Mouse (Mus musculus): Measurements from ENCODE around the gene Gm10681.
"Not testable (repeated sequence)": the region's sequence is repeated elsewhere in the genome, so short reads cannot be mapped to it uniquely, and the experiment has no call there.

Gm10681 gene

DNA sequence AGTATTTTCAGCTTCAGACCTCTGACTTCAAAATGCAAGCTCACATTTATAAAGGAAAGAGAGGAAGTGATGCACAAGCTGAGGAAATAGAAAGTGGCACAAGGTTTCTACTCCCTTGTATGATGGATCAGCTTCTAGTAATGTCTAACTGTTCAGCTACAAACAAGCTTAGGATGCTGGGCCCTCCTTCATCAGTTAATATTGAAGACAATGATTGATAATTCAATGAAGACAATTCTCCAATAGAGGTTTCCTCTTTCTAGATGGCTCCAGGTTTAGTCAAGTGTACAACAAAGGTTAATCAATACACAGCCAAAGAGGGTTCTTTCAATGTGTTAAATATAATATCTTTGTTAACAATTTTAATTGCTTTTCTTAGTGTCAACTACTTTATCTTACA, at the start of gene Gm10681:
Gm10681 (minus strand) TSS at position 101 of the 400 bp plus-strand sequence.
- no peak for DNase-seq (ENCODE audit: low read depth)

DNA sequence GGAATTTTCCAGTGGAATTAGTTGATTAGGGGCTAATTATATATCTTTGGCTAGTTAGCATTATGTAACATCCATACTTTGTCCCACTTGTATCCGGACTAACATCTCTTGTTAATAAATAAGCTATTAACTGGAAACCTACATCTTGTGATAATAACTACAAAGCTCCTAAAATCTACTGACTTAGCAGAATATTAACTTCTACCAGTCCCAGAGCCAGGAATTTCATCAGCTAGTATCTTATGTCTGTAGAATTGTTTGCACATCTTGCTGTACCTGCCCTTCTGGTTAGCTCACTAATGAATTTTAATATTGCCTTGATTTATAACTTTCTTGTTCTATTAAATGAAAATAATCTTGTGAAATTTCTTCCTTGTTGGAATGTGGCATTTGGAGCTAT, 46.5 kb upstream of the Gm10681 start:
- no peak for DNase-seq (ENCODE audit: low read depth)

DNA sequence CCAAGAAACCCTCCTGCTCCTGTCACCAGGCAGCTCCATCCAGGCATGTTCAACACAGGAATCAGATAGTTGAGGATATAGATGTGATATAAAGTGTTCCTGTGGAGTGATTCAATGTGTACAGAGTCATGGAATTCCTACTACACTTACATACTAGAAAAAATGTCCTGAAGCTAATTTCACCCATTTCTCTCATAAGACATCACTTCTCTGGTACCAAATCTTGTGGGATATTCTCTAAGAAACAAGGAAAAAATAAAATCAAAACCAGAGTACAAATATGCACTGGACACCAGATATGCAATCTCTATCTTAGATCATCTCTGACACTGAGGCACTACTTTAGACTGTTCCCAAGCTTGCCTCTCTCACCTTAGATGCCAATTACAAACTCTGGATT, 41.5 kb upstream of the Gm10681 start, which contains the start of gene Hsd3b5:
Hsd3b5 (minus strand) TSS at position 101 of the 400 bp plus-strand sequence.
- DNase-seq (ENCODE audit: low read depth): no peak

DNA sequence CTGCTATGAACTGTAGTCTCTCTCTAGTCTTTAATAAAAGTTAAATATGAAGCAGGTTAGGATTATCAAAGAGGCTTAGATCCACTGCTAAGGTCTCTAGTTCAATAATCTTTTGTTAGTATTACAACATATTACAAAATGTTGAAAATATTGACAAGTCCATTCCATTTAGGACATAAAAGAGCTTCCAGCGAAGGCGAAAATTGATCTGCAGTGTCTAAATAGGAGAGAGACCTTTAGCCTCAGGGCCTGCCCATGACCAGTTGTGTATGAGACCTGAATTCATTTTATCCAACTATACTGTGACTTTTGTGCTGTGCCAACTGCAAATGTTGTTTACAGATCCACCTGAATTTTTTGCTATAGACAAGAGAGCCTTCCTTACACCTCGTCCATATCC, 41.0 kb upstream of the Gm10681 start:
- no peak for DNase-seq (ENCODE audit: low read depth)

DNA sequence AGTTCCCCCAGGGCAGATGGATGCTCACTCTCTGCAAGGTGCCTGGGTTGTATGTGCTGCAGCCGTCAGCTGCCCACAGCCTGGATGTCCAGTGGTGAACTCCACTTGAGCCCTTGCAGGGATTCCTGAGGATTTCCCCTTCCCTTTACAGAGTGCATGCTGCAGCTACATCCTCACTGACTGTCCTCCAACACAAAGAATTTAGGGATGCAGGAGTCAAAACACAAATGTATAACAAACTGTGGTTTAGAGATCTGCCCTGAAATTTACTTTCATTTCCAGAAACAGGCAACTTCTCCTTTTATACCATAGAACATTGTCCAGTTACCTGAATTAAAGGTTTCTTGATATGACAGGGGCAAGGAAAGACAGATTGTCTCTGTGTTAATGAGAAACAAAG, 28.2 kb upstream of the Gm10681 start:
- not testable (repeated sequence) for DNase-seq (ENCODE audit: low read depth)

DNA sequence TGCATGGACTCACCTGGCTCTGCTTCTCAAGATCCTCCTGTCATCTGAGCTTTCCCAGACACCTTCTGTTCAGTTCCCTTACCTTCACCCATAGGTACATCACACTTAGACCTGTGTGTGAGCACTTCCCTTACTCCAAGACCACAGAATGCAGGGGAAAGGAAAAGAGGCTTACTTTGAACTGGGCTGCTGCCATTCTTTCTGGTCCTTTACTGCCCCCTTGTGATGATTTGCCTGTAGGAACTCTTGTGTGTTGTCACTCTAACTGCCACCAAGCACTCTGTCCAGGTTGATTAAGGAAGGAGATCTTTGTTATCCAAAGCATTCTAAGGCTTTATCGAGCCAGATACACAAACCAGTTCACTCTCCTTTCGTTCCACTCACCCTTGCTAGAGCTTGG, 27.6 kb upstream of the Gm10681 start:
- not testable (repeated sequence) for DNase-seq (ENCODE audit: low read depth)

DNA sequence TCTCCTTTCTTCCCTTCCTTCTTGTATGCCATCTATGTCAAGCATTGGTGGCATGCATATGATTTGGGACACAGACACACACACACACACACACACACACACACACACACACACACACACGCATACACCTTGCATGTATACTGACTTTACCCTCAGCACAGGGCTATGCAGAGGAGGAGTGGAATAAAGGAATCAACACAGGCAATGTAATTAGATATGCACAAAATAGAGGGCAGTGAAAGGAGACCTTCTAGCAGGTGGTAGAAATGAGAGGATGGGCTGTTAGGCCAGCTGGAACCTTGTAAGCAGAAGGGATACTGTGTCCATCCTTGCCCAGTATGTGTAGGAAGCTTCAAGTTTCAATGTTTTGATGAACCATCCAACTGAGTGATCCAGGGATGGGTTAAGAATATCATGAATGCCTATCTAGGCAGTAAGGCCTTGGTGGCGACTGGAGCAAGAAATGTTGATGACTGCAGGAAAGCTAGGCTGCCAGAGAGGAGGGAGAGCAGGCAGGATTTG, 25.9 kb upstream of the Gm10681 start:
- DNase-seq (ENCODE audit: low read depth): not testable (repeated sequence)

DNA sequence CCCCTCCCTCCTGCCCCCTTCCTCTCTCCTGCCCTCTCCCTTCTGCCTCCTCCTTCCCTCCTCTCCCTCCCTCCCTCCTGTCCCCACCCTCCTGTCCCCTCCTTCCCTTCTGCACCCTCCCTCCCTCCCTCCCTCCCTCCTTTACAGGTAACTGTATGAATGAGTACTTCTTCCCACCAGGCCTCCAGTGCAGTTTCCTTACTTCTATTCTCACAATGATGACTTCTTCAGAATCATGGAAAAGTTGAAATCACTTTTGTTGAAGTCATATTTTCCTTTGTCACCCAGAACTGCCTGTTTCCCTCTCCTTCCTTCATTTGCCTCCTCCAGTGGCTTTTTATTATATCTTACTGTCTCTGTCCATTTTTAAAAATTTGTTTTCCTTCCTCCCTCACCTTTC, 25.4 kb upstream of the Gm10681 start:
- no peak for DNase-seq (ENCODE audit: low read depth)

DNA sequence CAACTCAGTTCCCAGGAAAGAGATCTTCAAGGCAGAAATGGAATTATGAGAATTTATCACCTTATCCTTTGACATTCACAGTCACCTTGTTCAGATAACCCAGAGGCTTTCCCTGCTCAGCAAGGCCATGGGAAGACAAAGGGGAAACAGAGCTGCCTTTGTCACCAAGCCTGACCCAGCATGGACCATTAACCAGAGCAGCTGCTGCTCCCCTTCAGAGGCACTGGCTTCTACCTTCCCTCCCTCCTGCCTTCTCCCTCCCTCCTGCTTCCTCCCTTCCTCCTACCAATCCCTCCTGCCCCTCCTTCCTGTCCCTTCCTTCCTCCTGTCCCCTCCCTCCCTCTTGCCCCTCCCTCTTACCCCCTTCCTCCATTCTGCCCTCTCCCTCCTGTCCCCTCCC, 24.9 kb upstream of the Gm10681 start:
- DNase-seq (ENCODE audit: low read depth): not testable (repeated sequence)

DNA sequence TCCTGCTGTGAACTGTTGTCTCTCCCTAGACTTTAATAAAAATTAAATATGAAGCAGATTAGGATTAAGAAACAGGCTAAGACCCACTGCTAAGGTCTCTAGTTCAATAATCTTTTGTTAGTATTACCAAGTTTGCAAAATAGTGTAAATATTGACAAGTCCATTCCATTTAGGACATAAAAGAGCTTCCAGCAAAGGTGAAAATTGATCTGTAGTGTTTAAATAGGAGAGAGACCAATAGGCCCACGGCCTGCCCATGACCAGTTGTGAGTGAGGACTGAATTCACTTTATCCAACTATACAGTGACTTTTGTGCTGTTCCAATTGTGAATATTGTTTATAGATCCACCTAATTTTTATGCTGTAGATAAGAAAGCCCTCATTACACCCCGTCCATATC, 886 bp downstream of the Gm10681 start:
- no peak for DNase-seq (ENCODE audit: low read depth)

DNA sequence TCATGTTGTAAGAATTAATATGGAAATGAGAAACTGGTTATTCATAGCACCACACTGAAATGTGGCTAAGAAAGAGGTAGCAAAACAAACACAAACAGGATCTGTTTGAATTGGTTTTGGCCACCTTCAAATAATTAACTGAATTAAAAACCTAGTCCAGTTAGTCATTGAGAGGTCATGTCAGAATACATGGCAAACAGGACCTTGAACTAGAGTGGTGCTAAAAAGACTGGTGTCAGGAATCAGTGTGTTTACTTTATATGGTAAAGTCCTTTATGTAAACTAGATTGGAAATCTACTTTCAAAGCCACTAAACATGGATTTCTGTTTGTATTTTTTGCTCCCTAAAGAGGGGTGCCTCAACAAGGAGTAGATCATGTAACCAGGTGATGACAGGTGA, 6.0 kb downstream of the Gm10681 start:
- not testable (repeated sequence) for DNase-seq (ENCODE audit: low read depth)

DNA sequence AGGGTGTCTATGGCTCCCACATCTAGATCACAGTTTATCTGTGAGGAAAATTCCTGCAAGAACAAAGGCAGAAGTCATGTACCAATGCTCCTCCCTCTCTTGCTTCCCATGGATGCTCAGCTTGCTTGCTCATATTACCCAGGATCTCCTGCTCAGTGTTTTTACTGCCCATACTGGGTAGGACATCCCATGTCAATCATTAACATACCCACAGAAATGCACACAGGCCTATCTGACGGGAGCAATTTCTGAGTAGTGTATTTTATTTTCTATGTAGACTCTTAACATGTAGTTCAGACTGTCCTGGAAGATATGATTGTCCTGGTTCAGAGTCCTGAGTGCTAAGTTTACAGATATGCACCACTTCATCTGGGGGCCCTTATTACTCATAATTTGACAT, 6.4 kb downstream of the Gm10681 start:
- not testable (repeated sequence) for DNase-seq (ENCODE audit: low read depth)

DNA sequence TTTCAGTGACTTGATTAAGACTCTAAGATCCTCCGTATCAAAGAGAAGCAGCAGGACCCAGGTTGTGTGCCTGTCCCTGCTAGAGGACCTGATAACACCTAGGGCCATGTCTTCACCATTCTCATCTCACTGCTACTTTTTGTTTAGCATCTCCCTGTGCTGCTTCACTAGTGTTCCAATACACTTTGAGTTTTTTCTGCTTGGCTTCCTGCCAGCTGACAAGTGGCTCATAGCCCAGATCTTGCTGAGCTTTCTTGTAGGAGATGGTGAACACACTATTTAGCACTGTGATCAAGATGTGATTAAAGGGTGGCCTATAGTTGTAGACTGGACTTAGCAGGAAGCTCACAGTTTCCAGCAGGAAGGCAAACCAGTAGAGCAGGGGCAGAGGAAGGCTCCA, 7.6 kb downstream of the Gm10681 start:
- DNase-seq (ENCODE audit: low read depth): not testable (repeated sequence)

DNA sequence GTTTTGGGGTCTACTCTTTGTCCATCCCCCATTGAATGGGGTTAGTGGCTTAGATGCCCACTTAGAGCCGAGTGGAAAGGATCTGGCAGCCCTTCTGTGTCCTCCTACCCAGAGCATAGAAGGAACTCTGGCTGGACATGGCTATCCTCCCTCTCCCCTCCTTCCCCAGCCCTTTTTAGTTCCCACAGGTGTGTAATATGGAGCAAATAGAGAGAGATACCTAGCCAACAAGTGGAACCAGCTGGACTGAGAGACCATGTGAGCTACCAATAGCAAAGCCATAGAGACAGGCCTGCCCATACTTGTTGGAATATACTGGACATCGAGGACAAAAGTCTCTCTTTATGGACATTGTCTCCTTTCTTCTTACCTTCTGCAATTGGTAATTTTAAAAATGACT, 20.9 kb downstream of the Gm10681 start:
- DNase-seq (ENCODE audit: low read depth): not testable (repeated sequence)

DNA sequence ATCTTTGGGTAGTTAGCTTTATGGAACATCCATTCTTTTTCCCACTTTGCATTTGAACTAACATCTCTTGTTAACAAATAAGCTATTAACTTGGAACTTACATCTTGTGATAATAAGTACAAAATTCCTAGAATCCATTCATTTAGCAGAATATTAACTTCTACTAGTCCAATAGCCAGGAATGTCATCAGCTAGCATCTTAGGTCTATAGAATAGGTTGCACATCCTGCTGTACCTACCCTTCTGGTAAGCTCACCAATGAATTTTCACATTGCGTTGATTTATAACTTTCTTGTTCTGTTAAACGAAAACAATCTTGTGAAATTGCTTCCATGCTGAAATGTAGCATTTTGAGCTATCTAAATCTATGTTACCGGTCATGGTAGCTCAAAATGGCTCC, 23.7 kb downstream of the Gm10681 start:
- DNase-seq (ENCODE audit: low read depth): not testable (repeated sequence)

DNA sequence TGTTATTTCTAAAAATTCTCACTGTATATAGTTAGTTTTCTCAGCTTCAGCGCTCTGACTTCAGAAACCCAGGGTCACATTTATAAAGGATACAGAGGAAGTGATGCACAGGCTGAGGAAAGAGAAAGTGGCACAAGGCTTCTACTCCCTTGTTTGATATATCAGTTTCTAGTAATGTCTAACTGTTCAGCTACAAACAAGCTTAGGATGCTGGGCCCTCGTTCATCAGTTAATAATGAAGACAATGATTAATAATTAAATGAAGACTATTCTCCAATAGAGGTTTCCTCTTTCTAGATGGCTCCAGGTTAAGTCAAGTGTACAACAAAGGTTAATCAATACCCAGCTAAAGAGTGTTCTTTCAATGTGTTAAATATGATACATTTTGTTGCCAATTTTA, 24.8 kb downstream of the Gm10681 start:
- not testable (repeated sequence) for DNase-seq (ENCODE audit: low read depth)

DNA sequence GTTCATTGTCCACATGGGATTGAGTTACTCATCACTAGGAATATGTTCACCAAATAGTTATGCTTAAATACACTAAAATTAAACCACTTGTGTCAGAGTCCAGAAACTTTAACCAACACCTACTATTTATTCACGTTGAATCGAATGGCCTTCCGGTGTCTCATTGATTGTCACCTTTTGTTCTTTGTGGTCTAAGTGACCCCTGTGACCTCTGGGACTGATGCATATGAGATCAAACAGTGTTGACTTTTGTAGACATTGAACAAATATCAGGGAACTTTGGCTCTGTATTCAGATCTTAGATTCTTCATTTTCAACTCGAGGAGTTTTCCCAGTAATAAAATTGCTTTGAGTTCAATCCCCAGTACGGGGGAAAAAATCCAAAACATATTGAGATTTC, 27.9 kb downstream of the Gm10681 start:
- DNase-seq (ENCODE audit: low read depth): not testable (repeated sequence)

DNA sequence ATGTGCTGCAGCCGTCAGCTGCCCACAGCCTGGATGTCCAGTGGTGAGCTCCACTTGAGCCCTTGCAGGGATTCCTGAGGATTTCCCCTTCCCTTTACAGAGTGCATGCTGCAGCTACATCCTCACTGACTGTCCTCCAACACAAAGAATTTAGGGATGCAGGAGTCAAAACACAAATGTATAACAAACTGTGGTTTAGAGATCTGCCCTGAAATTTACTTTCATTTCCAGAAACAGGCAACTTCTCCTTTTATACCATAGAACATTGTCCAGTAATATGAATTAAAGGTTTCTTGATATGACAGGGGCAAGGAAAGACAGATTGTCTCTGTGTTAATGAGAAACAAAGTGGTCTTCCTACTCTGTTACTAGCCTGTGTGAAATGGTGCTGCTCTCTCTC, 37.8 kb downstream of the Gm10681 start:
- not testable (repeated sequence) for DNase-seq (ENCODE audit: low read depth)

DNA sequence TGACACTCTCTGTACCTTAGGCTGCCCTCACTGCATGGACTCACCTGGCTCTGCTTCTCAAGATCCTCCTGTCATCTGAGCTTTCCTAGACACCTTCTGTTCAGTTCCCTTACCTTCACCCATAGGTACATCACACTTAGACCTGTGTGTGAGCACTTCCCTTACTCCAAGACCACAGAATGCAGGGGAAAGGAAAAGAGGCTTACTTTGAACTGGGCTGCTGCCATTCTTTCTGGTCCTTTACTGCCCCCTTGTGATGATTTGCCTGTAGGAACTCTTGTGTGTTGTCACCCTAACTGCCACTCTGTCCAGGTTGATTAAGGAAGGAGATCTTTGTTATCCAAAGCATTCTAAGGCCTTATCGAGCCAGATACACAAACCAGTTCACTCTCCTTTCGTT, 38.4 kb downstream of the Gm10681 start:
- DNase-seq (ENCODE audit: low read depth): not testable (repeated sequence)

DNA sequence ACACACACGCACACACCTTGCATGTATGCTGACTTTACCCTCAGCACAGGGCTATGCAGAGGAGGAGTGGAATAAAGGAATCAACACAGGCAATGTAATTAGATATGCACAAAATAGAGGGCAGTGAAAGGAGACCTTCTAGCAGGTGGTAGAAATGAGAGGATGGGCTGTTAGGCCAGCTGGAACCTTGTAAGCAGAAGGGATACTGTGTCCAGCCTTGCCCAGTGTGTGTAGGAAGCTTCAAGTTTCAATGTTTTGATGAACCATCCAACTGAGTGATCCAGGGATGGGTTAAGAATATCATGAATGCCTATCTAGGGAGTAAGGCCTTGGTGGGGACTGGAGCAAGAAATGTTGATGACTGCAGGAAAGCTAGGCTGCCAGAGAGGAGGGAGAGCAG, 40.1 kb downstream of the Gm10681 start:
- DNase-seq (ENCODE audit: low read depth): not testable (repeated sequence)

DNA sequence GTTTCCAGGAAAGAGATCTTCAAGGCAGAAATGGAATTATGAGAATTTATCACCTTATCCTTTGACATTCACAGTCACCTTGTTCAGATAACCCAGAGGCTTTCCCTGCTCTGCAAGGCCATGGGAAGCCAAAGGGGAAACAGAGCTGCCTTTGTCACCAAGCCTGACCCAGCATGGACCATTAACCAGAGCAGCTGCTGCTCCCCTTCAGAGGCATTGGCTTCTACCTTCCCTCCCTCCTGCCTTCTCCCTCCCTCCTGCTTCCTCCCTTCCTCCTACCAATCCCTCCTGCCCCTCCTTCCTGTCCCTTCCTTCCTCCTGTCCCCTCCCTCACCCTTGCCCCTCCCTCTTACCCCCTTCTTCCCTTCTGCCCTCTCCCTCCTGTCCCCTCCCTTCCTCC, 41.0 kb downstream of the Gm10681 start:
- not testable (repeated sequence) for DNase-seq (ENCODE audit: low read depth)

DNA sequence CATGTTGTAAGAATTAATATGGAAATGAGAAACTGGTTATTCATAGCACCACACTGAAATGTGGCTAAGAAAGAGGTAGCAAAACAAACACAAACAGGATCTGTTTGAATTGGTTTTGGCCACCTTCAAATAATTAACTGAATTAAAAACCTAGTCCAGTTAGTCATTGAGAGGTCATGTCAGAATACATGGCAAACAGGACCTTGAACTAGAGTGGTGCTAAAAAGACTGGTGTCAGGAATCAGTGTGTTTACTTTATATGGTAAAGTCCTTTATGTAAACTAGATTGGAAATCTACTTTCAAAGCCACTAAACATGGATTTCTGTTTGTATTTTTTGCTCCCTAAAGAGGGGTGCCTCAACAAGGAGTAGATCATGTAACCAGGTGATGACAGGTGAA, 63.6 kb downstream of the Gm10681 start:
- not testable (repeated sequence) for DNase-seq (ENCODE audit: low read depth)

DNA sequence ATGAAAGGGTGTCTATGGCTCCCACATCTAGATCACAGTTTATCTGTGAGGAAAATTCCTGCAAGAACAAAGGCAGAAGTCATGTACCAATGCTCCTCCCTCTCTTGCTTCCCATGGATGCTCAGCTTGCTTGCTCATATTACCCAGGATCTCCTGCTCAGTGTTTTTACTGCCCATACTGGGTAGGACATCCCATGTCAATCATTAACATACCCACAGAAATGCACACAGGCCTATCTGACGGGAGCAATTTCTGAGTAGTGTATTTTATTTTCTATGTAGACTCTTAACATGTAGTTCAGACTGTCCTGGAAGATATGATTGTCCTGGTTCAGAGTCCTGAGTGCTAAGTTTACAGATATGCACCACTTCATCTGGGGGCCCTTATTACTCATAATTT, 64.1 kb downstream of the Gm10681 start:
- not testable (repeated sequence) for DNase-seq (ENCODE audit: low read depth)

DNA sequence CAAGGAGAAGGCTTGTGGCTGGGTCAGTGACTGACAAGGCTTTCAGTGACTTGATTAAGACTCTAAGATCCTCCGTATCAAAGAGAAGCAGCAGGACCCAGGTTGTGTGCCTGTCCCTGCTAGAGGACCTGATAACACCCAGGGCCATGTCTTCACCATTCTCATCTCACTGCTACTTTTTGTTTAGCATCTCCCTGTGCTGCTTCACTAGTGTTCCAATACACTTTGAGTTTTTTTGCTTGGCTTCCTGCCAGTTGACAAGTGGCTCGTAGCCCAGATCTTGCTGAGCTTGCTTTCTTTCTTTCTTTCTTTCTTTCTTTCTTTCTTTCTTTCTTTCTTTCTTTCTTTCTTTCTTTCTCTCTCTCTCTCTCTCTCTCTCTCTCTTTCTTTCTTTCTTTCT, 65.8 kb downstream of the Gm10681 start:
- not testable (repeated sequence) for DNase-seq (ENCODE audit: low read depth)

DNA sequence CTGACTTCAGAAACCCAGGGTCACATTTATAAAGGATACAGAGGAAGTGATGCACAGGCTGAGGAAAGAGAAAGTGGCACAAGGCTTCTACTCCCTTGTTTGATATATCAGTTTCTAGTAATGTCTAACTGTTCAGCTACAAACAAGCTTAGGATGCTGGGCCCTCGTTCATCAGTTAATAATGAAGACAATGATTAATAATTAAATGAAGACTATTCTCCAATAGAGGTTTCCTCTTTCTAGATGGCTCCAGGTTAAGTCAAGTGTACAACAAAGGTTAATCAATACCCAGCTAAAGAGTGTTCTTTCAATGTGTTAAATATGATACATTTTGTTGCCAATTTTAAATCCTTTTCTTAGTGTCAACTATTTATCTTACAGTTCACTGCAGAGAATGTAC, 78.2 kb downstream of the Gm10681 start, which contains the start of gene Hsd3b4:
Hsd3b4 (minus strand) TSS at position 101 of the 400 bp plus-strand sequence.
- DNase-seq (ENCODE audit: low read depth): not testable (repeated sequence)

All from c-Kit-positive CD71-negative TER-119-negative erythroid progenitor cells, embryonic 14.5 days (primary cell).